Mouse (Mus musculus): ENCODE results near the gene Cisd2. TPM values are rescaled to one million over a fixed set of nuclear protein-coding genes. Genes with fewer than 3 reads are reported as not detected.

Cisd2 gene
- polyA plus RNA-seq, 1 experiment from 2014 or later, result 70.2 TPM

GRCm38 (mm10) chr3:135417799-135418198, 5.9 kb downstream of the Cisd2 start:
- ATAC-seq (ENCODE audit: low FRiP score, low TSS enrichment), result no peak
- WGBS, result 86% methylated on average over 3 of the region's 3 CpGs

GRCm38 (mm10) chr3:135417245-135417644, 6.5 kb downstream of the Cisd2 start:
- no peak overlapping the region for H3K27ac ChIP-seq (ENCODE audit: low read length)
- H3K4me3 ChIP-seq (ENCODE audit: low read length), result no peak overlapping the region
- H3K4me2 ChIP-seq (replicated peaks; ENCODE audit: low read depth, low read length), result no peak overlapping the region
- no peaks in the 10 kb centered on the region for H3K27me3 ChIP-seq (ENCODE audit: insufficient read depth, low read length)
- ATAC-seq (ENCODE audit: low FRiP score, low TSS enrichment), result no peak
- WGBS, result 80% methylated on average over 3 of the region's 3 CpGs
- peaks cover 7% of the 10 kb centered on the region for H3K4me1 ChIP-seq (ENCODE audit: insufficient read depth, low read length)
- no peaks in the 10 kb centered on the region for H3K9me3 ChIP-seq (ENCODE audit: low read length)
- no peaks in the 10 kb centered on the region for H3K36me3 ChIP-seq (ENCODE audit: insufficient read depth, low read length)
- no peak overlapping the region for H3K9ac ChIP-seq (replicated peaks; ENCODE audit: low read length)

More at GRCm38 (mm10) chr3:135417799-135418198, 5.9 kb downstream of the Cisd2 start:
- no peaks in the 10 kb centered on the region for H3K9me3 ChIP-seq (ENCODE audit: low read length)
- no peak overlapping the region for H3K27ac ChIP-seq (ENCODE audit: low read length)
- H3K4me2 ChIP-seq (replicated peaks; ENCODE audit: low read depth, low read length), result no peak overlapping the region
- H3K27me3 ChIP-seq (ENCODE audit: insufficient read depth, low read length), result no peaks in the 10 kb centered on the region
- no peak overlapping the region for H3K4me3 ChIP-seq (ENCODE audit: low read length)
- H3K36me3 ChIP-seq (ENCODE audit: insufficient read depth, low read length), result no peaks in the 10 kb centered on the region
- H3K4me1 ChIP-seq (ENCODE audit: insufficient read depth, low read length), result peaks cover 8% of the 10 kb centered on the region
- no peak overlapping the region for H3K9ac ChIP-seq (replicated peaks; ENCODE audit: low read length)

GRCm38 (mm10) chr3:135411824-135412223, 11.9 kb downstream of the Cisd2 start:
- Histone ChIP-seq H3K36me3 (ENCODE audit: insufficient read depth, low read length) (peaks cover 19% of the 10 kb centered on the region), H3K27me3 (ENCODE audit: insufficient read depth, low read length) (no peaks in the 10 kb centered on the region), H3K4me3 (ENCODE audit: low read length) (no peak overlapping the region), H3K4me2 (replicated peaks; ENCODE audit: low read depth, low read length) (no peak overlapping the region), H3K4me1 (ENCODE audit: insufficient read depth, low read length) (no peaks in the 10 kb centered on the region; the same call in 1 of the 2 replicates), H3K9ac (replicated peaks; ENCODE audit: low read length) (no peak overlapping the region), H3K9me3 (ENCODE audit: low read length) (peaks cover 4% of the 10 kb centered on the region; the same call in 1 of the 2 replicates), H3K27ac (ENCODE audit: low read length) (no peak overlapping the region)
- 83% methylated on average over 9 of the region's 9 CpGs for WGBS
- no peak for ATAC-seq (ENCODE audit: low FRiP score, low TSS enrichment)

- H3K36me3 ChIP-seq (ENCODE audit: insufficient read depth, low read length), result peaks cover 20% of the 10 kb centered on the region
- no peak overlapping the region for H3K9ac ChIP-seq (replicated peaks; ENCODE audit: low read length)
- peaks cover 4% of the 10 kb centered on the region; the same call in 1 of the 2 replicates for H3K9me3 ChIP-seq (ENCODE audit: low read length)
- no peak for ATAC-seq (ENCODE audit: low FRiP score, low TSS enrichment)
- 93% methylated on average over 12 of the region's 12 CpGs for WGBS
- no peak overlapping the region for H3K4me2 ChIP-seq (replicated peaks; ENCODE audit: low read depth, low read length)
- H3K27ac ChIP-seq (ENCODE audit: low read length), result no peak overlapping the region
- H3K4me1 ChIP-seq (ENCODE audit: insufficient read depth, low read length), result no peaks in the 10 kb centered on the region; the same call in 1 of the 2 replicates
- H3K27me3 ChIP-seq (ENCODE audit: insufficient read depth, low read length), result no peaks in the 10 kb centered on the region
- no peak overlapping the region for H3K4me3 ChIP-seq (ENCODE audit: low read length)
Observed at GRCm38 (mm10) chr3:135411056-135411455, 12.7 kb downstream of the Cisd2 start.

GRCm38 (mm10) chr3:135409219-135409618, 14.5 kb downstream of the Cisd2 start:
- Histone ChIP-seq H3K9me3 (ENCODE audit: low read length) (peaks cover 4% of the 10 kb centered on the region; the same call in 1 of the 2 replicates), H3K4me3 (ENCODE audit: low read length) (no peak overlapping the region), H3K27ac (ENCODE audit: low read length) (no peak overlapping the region), H3K4me2 (replicated peaks; ENCODE audit: low read depth, low read length) (no peak overlapping the region), H3K4me1 (ENCODE audit: insufficient read depth, low read length) (no peaks in the 10 kb centered on the region; the same call in 1 of the 2 replicates), H3K36me3 (ENCODE audit: insufficient read depth, low read length) (peaks cover 23% of the 10 kb centered on the region), H3K9ac (replicated peaks; ENCODE audit: low read length) (no peak overlapping the region), H3K27me3 (ENCODE audit: insufficient read depth, low read length) (no peaks in the 10 kb centered on the region)
- WGBS, result 94% methylated on average over 5 of the region's 5 CpGs
- ATAC-seq (ENCODE audit: low FRiP score, low TSS enrichment), result no peak

GRCm38 (mm10) chr3:135407351-135407750, 16.4 kb downstream of the Cisd2 start:
- Histone ChIP-seq H3K9me3 (ENCODE audit: low read length) (peaks cover 4% of the 10 kb centered on the region; the same call in 1 of the 2 replicates), H3K4me1 (ENCODE audit: insufficient read depth, low read length) (no peaks in the 10 kb centered on the region), H3K27ac (ENCODE audit: low read length) (no peak overlapping the region), H3K27me3 (ENCODE audit: insufficient read depth, low read length) (no peaks in the 10 kb centered on the region), H3K4me2 (replicated peaks; ENCODE audit: low read depth, low read length) (no peak overlapping the region), H3K9ac (replicated peaks; ENCODE audit: low read length) (no peak overlapping the region), H3K36me3 (ENCODE audit: insufficient read depth, low read length) (peaks cover 23% of the 10 kb centered on the region), H3K4me3 (ENCODE audit: low read length) (no peak overlapping the region)
- WGBS, result 86% methylated on average over 9 of the region's 9 CpGs
- no peak for ATAC-seq (ENCODE audit: low FRiP score, low TSS enrichment)

GRCm38 (mm10) chr3:135404599-135404998, 19.1 kb downstream of the Cisd2 start:
- H3K36me3 ChIP-seq (ENCODE audit: insufficient read depth, low read length), result peaks cover 14% of the 10 kb centered on the region
- no peak for ATAC-seq (ENCODE audit: low FRiP score, low TSS enrichment)
- H3K9me3 ChIP-seq (ENCODE audit: low read length), result peaks cover 3% of the 10 kb centered on the region; the same call in 1 of the 2 replicates
- no peak overlapping the region for H3K9ac ChIP-seq (replicated peaks; ENCODE audit: low read length)
- H3K4me2 ChIP-seq (replicated peaks; ENCODE audit: low read depth, low read length), result no peak overlapping the region
- 81% methylated on average over 4 of the region's 4 CpGs for WGBS
- H3K4me1 ChIP-seq (ENCODE audit: insufficient read depth, low read length), result no peaks in the 10 kb centered on the region
- no peak overlapping the region for H3K4me3 ChIP-seq (ENCODE audit: low read length)
- no peaks in the 10 kb centered on the region for H3K27me3 ChIP-seq (ENCODE audit: insufficient read depth, low read length)
- no peak overlapping the region for H3K27ac ChIP-seq (ENCODE audit: low read length)

GRCm38 (mm10) chr3:135403856-135404255, 19.9 kb downstream of the Cisd2 start:
- Histone ChIP-seq H3K4me3 (ENCODE audit: low read length) (no peak overlapping the region), H3K27ac (ENCODE audit: low read length) (no peak overlapping the region), H3K4me1 (ENCODE audit: insufficient read depth, low read length) (no peaks in the 10 kb centered on the region), H3K4me2 (replicated peaks; ENCODE audit: low read depth, low read length) (no peak overlapping the region), H3K9me3 (ENCODE audit: low read length) (no peaks in the 10 kb centered on the region), H3K36me3 (ENCODE audit: insufficient read depth, low read length) (peaks cover 10% of the 10 kb centered on the region; the same call in 1 of the 2 replicates), H3K9ac (replicated peaks; ENCODE audit: low read length) (no peak overlapping the region), H3K27me3 (ENCODE audit: insufficient read depth, low read length) (no peaks in the 10 kb centered on the region)
- no peak for ATAC-seq (ENCODE audit: low FRiP score, low TSS enrichment)
- WGBS, result 82% methylated on average over 5 of the region's 5 CpGs

- Histone ChIP-seq H3K27ac (ENCODE audit: low read length) (no peak overlapping the region), H3K9ac (replicated peaks; ENCODE audit: low read length) (no peak overlapping the region), H3K4me1 (ENCODE audit: insufficient read depth, low read length) (no peaks in the 10 kb centered on the region), H3K9me3 (ENCODE audit: low read length) (no peaks in the 10 kb centered on the region), H3K4me2 (replicated peaks; ENCODE audit: low read depth, low read length) (no peak overlapping the region), H3K4me3 (ENCODE audit: low read length) (no peak overlapping the region), H3K27me3 (ENCODE audit: insufficient read depth, low read length) (no peaks in the 10 kb centered on the region), H3K36me3 (ENCODE audit: insufficient read depth, low read length) (peaks cover 10% of the 10 kb centered on the region; the same call in 1 of the 2 replicates)
- ATAC-seq (ENCODE audit: low FRiP score, low TSS enrichment), result no peak
- WGBS, result 88% methylated on average over 9 of the region's 9 CpGs
Observed at GRCm38 (mm10) chr3:135403211-135403610, 20.5 kb downstream of the Cisd2 start.

- Histone ChIP-seq H3K9me3 (ENCODE audit: low read length) (no peaks in the 10 kb centered on the region), H3K4me2 (replicated peaks; ENCODE audit: low read depth, low read length) (no peak overlapping the region; the same call in 1 of the 2 replicates), H3K4me3 (ENCODE audit: low read length) (no peak overlapping the region), H3K4me1 (ENCODE audit: insufficient read depth, low read length) (no peaks in the 10 kb centered on the region), H3K27ac (ENCODE audit: low read length) (no peak overlapping the region), H3K27me3 (ENCODE audit: insufficient read depth, low read length) (no peaks in the 10 kb centered on the region), H3K36me3 (ENCODE audit: insufficient read depth, low read length) (peaks cover 9% of the 10 kb centered on the region; the same call in 1 of the 2 replicates), H3K9ac (replicated peaks; ENCODE audit: low read length) (no peak overlapping the region)
- peak; percentile 82; the same call in 1 of the 2 replicates for ATAC-seq (ENCODE audit: low FRiP score, low TSS enrichment)
- 8% methylated on average over 10 of the region's 10 CpGs for WGBS
Observed at GRCm38 (mm10) chr3:135402201-135402658, 21.5 kb downstream of the Cisd2 start.
